Mouse (Mus musculus): ENCODE results near the gene Grm7.

Grm7 gene

DNA sequence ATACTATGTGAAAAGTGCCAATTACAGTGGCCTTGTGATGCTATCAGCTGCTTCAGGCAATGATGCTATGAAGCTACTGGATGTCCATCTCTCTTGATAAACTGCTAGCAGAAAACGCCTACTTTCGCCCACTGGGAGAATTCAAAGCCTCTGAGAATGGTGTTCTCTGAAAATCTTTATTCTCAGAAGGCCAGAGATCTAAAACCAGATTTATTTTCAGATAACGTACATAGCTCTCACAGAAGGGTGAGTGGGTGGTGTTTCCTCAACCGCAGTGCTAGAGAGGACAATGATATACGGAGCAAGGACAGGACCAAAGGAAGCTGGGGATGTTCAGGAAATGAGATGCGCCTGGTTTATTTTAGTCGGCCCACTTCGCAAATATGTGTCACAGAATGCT is 763.4 kb downstream of the Grm7 start:
- H3K36me3 ChIP-seq (ENCODE audit: insufficient read depth, low read length) = no peaks in the 10 kb centered on the region
- H3K27me3 ChIP-seq (ENCODE audit: insufficient read depth, low read length) = no peaks in the 10 kb centered on the region
- no peak overlapping the region for H3K4me3 ChIP-seq (replicated peaks; ENCODE audit: low read length)
- no peaks in the 10 kb centered on the region for H3K9me3 ChIP-seq (ENCODE audit: low read length)
- TF ChIP-seq POU5F1 (IDR thresholded peaks at IDR 0.05; ENCODE audit: borderline replicate concordance, low read length) = no peak
- no peak for TF ChIP-seq NANOG (IDR thresholded peaks at IDR 0.05; ENCODE audit: borderline replicate concordance, low read length)
- TF ChIP-seq CTCF (conservative IDR thresholded peaks at IDR 0.05; ENCODE audit: low read length) = no peak
- H3K4me1 ChIP-seq (replicated peaks; ENCODE audit: low read depth, low read length) = no peaks in the 10 kb centered on the region

DNA sequence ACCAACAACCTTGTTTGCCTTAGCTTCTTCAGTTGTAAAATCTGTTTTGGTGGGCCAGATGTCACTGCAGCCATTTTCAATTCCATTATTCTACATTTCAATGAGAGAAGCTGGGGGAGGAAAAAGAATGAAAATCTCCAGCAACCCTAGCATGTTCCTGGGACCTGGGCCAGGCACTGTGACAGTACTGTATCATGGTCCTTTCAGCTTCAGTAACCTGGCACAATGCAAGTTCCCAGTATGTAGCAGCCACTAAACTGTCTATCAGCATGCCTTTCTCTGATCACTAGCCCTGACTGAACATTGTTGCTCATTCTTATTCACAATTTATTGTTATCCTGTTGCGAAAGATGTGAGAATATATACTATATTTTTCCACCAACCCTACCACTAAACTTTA is 779.4 kb downstream of the Grm7 start:
- Histone ChIP-seq H3K4me1 (replicated peaks; ENCODE audit: low read depth, low read length) (no peaks in the 10 kb centered on the region), H3K36me3 (ENCODE audit: insufficient read depth, low read length) (no peaks in the 10 kb centered on the region)
- TF ChIP-seq POU5F1 (IDR thresholded peaks at IDR 0.05; ENCODE audit: borderline replicate concordance, low read length) (no peak), CTCF (conservative IDR thresholded peaks at IDR 0.05; ENCODE audit: low read length) (no peak), NANOG (IDR thresholded peaks at IDR 0.05; ENCODE audit: borderline replicate concordance, low read length) (no peak)

DNA sequence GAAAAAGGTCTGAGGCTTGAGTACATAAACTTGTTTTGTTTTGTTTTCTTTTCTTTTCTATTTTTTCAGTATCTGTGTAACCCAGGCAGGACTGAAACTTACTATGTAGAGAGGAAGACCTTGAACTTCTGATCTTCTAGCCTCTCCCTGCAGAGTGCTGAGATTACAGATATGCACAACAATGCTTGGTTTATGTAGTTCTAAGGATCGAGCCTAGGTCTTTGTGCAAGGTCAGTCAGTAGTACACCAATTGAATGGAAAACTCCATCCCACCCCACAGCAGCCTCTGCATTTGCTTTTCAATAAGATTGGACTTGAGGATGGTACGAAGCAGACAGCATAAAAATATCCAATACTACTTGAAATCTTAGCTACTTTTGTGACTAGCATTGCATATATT is 800.8 kb downstream of the Grm7 start:
- Histone ChIP-seq H3K4me1 (replicated peaks; ENCODE audit: low read depth, low read length) (peaks cover 60% of the 10 kb centered on the region), H3K9me3 (ENCODE audit: low read length) (no peaks in the 10 kb centered on the region), H3K36me3 (ENCODE audit: insufficient read depth, low read length) (no peaks in the 10 kb centered on the region), H3K27me3 (ENCODE audit: insufficient read depth, low read length) (no peaks in the 10 kb centered on the region), H3K4me3 (replicated peaks; ENCODE audit: low read length) (no peak overlapping the region)
- TF ChIP-seq CTCF (conservative IDR thresholded peaks at IDR 0.05; ENCODE audit: low read length) (no peak), NANOG (IDR thresholded peaks at IDR 0.05; ENCODE audit: borderline replicate concordance, low read length) (peak; percentile 69; the same call in 1 of the 2 replicates)

More for the DNA sequence above, 779.4 kb downstream of the Grm7 start:
- Histone ChIP-seq H3K4me3 (replicated peaks; ENCODE audit: low read length) (no peak overlapping the region), H3K27me3 (ENCODE audit: insufficient read depth, low read length) (no peaks in the 10 kb centered on the region), H3K9me3 (ENCODE audit: low read length) (peaks cover 12% of the 10 kb centered on the region; the same call in 1 of the 2 replicates)

DNA sequence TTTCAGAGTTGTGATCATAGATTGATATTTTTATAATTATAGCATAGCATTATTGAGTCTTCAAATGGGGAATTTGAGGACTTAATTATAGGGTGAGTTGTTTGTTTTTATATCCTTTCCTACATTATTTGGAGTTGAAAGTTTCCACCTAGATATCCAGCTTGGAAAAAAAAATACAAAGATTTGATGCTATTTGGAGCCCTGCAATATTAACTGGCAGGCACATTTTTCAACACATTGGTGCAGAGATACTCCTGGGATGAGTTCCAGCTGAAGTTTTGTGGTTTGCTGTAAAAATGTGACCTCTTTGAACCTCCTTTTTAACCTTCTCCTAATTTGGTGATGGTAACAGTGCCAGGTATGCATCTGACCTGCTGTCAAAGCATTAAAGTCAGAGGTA is 802.5 kb downstream of the Grm7 start:
- no peak overlapping the region for H3K4me3 ChIP-seq (replicated peaks; ENCODE audit: low read length)
- TF ChIP-seq NANOG (IDR thresholded peaks at IDR 0.05; ENCODE audit: borderline replicate concordance, low read length) = no peak
- no peak for TF ChIP-seq CTCF (conservative IDR thresholded peaks at IDR 0.05; ENCODE audit: low read length)
- no peak for TF ChIP-seq POU5F1 (IDR thresholded peaks at IDR 0.05; ENCODE audit: borderline replicate concordance, low read length)
- no peaks in the 10 kb centered on the region for H3K36me3 ChIP-seq (ENCODE audit: insufficient read depth, low read length)
- H3K4me1 ChIP-seq (replicated peaks; ENCODE audit: low read depth, low read length) = peaks cover 60% of the 10 kb centered on the region
- no peaks in the 10 kb centered on the region for H3K9me3 ChIP-seq (ENCODE audit: low read length)
- no peaks in the 10 kb centered on the region for H3K27me3 ChIP-seq (ENCODE audit: insufficient read depth, low read length)

DNA sequence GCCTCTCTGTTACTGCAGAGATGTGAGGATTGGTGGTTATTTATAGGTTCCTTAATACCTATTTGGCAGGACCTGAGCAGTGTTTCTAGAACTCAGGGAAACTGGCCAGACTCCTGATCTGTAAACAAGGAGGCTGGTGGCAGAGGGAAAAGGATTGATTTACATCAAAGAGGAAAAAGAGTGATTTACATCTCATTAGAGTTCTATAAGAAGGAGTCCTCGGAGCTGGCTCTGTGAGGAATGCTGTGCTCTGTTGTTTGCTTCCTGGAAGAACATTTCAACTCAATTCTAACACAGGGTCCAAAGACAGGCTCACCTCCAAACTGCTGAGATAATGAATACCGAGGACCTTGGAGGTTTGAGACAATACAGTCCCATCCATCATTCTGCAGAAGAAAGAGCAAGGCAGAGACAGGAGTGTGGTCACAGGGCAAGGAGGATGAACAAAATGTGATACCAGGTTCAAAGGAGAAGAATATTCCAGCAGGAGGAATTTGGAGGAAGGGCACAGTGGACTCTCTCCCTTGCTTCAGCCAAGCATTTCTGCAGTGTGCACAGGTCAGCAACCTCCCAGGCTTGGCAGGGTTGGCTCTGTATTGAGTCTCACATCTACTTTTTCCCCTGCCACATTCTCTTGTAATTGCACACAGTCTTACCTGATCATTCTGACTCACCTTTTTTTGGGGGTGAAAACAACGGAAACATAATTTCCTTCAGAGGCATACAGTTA is 803.8 kb downstream of the Grm7 start:
- Histone ChIP-seq H3K9me3 (ENCODE audit: low read length) (no peaks in the 10 kb centered on the region), H3K4me3 (replicated peaks; ENCODE audit: low read length) (no peak overlapping the region), H3K4me1 (replicated peaks; ENCODE audit: low read depth, low read length) (peaks cover 60% of the 10 kb centered on the region), H3K36me3 (ENCODE audit: insufficient read depth, low read length) (no peaks in the 10 kb centered on the region), H3K27me3 (ENCODE audit: insufficient read depth, low read length) (no peaks in the 10 kb centered on the region)
- no peak for TF ChIP-seq POU5F1 (IDR thresholded peaks at IDR 0.05; ENCODE audit: borderline replicate concordance, low read length)
- TF ChIP-seq CTCF (conservative IDR thresholded peaks at IDR 0.05; ENCODE audit: low read length) = no peak

DNA sequence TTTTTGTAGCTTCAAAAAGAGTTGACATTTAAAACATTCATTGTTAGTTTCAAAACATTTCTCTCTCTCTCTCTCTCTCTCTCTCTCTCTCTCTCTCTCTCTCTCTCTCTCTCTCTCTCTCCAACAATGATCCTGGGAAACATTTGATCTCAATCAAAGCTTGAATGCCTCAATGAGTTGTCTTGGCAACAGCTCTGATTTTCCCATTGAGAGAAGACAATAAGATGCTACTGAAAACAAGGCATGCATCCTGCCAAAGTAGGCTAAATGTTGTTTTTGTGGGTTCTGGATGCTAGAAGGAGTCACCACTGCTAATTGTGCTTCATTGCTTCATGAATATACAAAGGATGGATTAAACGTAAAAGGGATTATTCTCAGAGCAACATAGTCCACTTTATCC is 836.5 kb downstream of the Grm7 start:
- Histone ChIP-seq H3K9me3 (ENCODE audit: low read length) (no peaks in the 10 kb centered on the region), H3K36me3 (ENCODE audit: insufficient read depth, low read length) (no peaks in the 10 kb centered on the region)
- TF ChIP-seq POU5F1 (IDR thresholded peaks at IDR 0.05; ENCODE audit: borderline replicate concordance, low read length) (no peak), CTCF (conservative IDR thresholded peaks at IDR 0.05; ENCODE audit: low read length) (no peak), NANOG (IDR thresholded peaks at IDR 0.05; ENCODE audit: borderline replicate concordance, low read length) (no peak)

DNA sequence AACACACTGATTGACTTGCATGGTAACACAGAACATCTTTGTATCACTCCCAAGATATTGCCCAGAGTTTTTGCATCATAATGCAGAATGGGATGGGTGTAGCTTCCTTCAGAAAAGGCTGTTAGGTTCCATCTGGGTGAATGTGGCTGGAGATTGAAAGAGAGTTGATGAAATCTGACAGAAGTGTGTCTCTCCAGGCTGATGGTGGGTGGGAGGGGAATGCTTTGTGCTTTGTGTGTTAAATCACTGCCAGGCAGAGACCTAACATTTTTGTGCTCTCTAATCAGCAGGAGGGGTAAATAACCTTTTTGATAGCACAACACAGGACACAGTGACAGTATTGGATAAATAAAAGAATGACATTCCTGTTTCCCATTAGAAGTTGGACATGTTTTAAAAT is 840.7 kb downstream of the Grm7 start:
- Histone ChIP-seq H3K4me1 (replicated peaks; ENCODE audit: low read depth, low read length) (peaks cover 23% of the 10 kb centered on the region), H3K27me3 (ENCODE audit: insufficient read depth, low read length) (no peaks in the 10 kb centered on the region), H3K4me3 (replicated peaks; ENCODE audit: low read length) (no peak overlapping the region), H3K36me3 (ENCODE audit: insufficient read depth, low read length) (0 out of 2 replicates have a peak, but pooled peaks cover 3% of the 10 kb centered on the region), H3K9me3 (ENCODE audit: low read length) (no peaks in the 10 kb centered on the region)
- no peak for TF ChIP-seq NANOG (IDR thresholded peaks at IDR 0.05; ENCODE audit: borderline replicate concordance, low read length)
- no peak for TF ChIP-seq POU5F1 (IDR thresholded peaks at IDR 0.05; ENCODE audit: borderline replicate concordance, low read length)
- TF ChIP-seq CTCF (conservative IDR thresholded peaks at IDR 0.05; ENCODE audit: low read length) = no peak

More for the DNA sequence above, 836.5 kb downstream of the Grm7 start:
- Histone ChIP-seq H3K4me3 (replicated peaks; ENCODE audit: low read length) (no peak overlapping the region), H3K27me3 (ENCODE audit: insufficient read depth, low read length) (no peaks in the 10 kb centered on the region), H3K4me1 (replicated peaks; ENCODE audit: low read depth, low read length) (peaks cover 6% of the 10 kb centered on the region)

DNA sequence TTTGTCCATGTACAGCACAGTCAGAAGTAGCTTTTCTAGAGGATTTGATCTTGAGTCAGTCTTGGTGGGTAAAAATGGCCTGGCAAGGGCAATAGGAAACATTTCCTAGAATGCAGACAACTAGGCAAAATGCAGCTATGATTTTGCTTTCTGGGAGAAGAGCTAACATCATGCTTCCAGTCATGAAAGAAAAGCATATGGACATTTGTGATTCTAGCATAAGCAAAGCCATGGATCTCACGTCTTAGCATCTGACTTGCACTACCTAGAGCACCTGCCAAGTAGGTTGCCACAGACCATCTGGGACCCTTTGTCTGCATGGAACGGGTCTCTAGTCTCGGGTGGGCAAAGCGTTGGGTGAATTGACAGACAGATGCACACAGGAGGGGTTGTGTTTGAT is 842.2 kb downstream of the Grm7 start:
- Histone ChIP-seq H3K27me3 (ENCODE audit: insufficient read depth, low read length) (no peaks in the 10 kb centered on the region), H3K4me3 (replicated peaks; ENCODE audit: low read length) (no peak overlapping the region), H3K4me1 (replicated peaks; ENCODE audit: low read depth, low read length) (peaks cover 27% of the 10 kb centered on the region), H3K36me3 (ENCODE audit: insufficient read depth, low read length) (0 out of 2 replicates have a peak, but pooled peaks cover 3% of the 10 kb centered on the region), H3K9me3 (ENCODE audit: low read length) (no peaks in the 10 kb centered on the region)
- TF ChIP-seq POU5F1 (IDR thresholded peaks at IDR 0.05; ENCODE audit: borderline replicate concordance, low read length) (no peak), NANOG (IDR thresholded peaks at IDR 0.05; ENCODE audit: borderline replicate concordance, low read length) (no peak), CTCF (conservative IDR thresholded peaks at IDR 0.05; ENCODE audit: low read length) (no peak)

DNA sequence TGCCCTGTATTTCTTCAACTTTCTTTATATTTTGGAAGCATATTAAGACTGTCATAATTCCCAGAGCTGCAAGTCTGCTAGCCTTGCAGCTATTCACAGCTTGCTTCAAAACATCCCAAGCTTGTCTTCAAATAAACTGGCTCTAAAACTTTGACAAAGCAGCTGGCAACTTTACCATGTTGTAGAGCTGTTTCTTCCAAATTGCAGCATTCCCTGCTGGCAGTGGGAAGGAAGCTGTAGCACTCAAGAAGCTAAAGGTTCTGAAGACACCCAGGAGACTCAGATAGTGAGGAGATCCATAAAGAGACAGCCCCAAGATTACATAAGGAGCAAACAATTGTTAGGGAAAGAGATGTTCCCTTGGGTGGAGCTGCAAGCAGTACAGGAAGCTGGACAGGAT is 846.8 kb downstream of the Grm7 start:
- TF ChIP-seq POU5F1 (IDR thresholded peaks at IDR 0.05; ENCODE audit: borderline replicate concordance, low read length) (no peak), NANOG (IDR thresholded peaks at IDR 0.05; ENCODE audit: borderline replicate concordance, low read length) (no peak), CTCF (conservative IDR thresholded peaks at IDR 0.05; ENCODE audit: low read length) (no peak)
- Histone ChIP-seq H3K9me3 (ENCODE audit: low read length) (no peaks in the 10 kb centered on the region), H3K27me3 (ENCODE audit: insufficient read depth, low read length) (no peaks in the 10 kb centered on the region), H3K36me3 (ENCODE audit: insufficient read depth, low read length) (0 out of 2 replicates have a peak, but pooled peaks cover 3% of the 10 kb centered on the region), H3K4me1 (replicated peaks; ENCODE audit: low read depth, low read length) (peaks cover 20% of the 10 kb centered on the region), H3K4me3 (replicated peaks; ENCODE audit: low read length) (no peak overlapping the region)
